Mouse (Mus musculus) urinary bladder, adult 2 months (tissue): Measurements from ENCODE around the gene Gm43064. TPM values are rescaled to one million over a fixed set of nuclear protein-coding genes. Genes with fewer than 3 reads are reported as not detected.
"Not testable (repeated sequence)": the region's sequence is repeated elsewhere in the genome, so short reads cannot be mapped to it uniquely, and the experiment has no call there.

Source experiments
- DNase-seq: peaks from one replicate; pipeline ENCODE4 v3.0.0; 2022; ENCODE audit warnings: low spot score
- polyA plus RNA-seq: library from polyadenylated mRNA; depleted of rRNA; stranded (reverse); fragments of >200 nt; gene quantifications from 2 replicates; pipeline ENCODE4 v1.2.3, GENCODE M21; 2012; rRNA removed

Gm43064 gene
- 0.06 and 0.34 TPM in 2 replicates for polyA plus RNA-seq

GRCm38 (mm10) chr3:103808891-103809798, at the start of gene Gm43064, which contains the start of the genes Dclre1b and Ap4b1:
TSS of gene Gm43064 (plus strand) at chr3:103809573.
TSS of gene Dclre1b (minus strand) at chr3:103809444.
TSS of gene Ap4b1 (plus strand) at chr3:103809520.
- DNase-seq = peak; percentile 78

GRCm38 (mm10) chr3:103766789-103767188, 42.6 kb upstream of the Gm43064 start:
- DNase-seq = no peak

- no peak for DNase-seq
Observed at GRCm38 (mm10) chr3:103771531-103772130, 37.7 kb upstream of the Gm43064 start.

GRCm38 (mm10) chr3:103772846-103773245, 36.5 kb upstream of the Gm43064 start:
- DNase-seq = no peak

GRCm38 (mm10) chr3:103773508-103773907, 35.9 kb upstream of the Gm43064 start:
- no peak for DNase-seq

GRCm38 (mm10) chr3:103774009-103774408, 35.4 kb upstream of the Gm43064 start:
- no peak for DNase-seq

- no peak for DNase-seq
Observed at GRCm38 (mm10) chr3:103777940-103778339, 31.4 kb upstream of the Gm43064 start.

GRCm38 (mm10) chr3:103778660-103779059, 30.7 kb upstream of the Gm43064 start:
- no peak for DNase-seq

- no peak for DNase-seq
Observed at GRCm38 (mm10) chr3:103779183-103779582, 30.2 kb upstream of the Gm43064 start.

GRCm38 (mm10) chr3:103780271-103780670, 29.1 kb upstream of the Gm43064 start:
- no peak for DNase-seq

- DNase-seq = no peak
Observed at GRCm38 (mm10) chr3:103780777-103781176, 28.6 kb upstream of the Gm43064 start.

GRCm38 (mm10) chr3:103782844-103783609, 26.3 kb upstream of the Gm43064 start:
- DNase-seq = no peak

GRCm38 (mm10) chr3:103787225-103787624, 22.1 kb upstream of the Gm43064 start:
- DNase-seq = no peak

- no peak for DNase-seq
Observed at GRCm38 (mm10) chr3:103789096-103789495, 20.3 kb upstream of the Gm43064 start.

GRCm38 (mm10) chr3:103789891-103790345, 19.5 kb upstream of the Gm43064 start:
- no peak for DNase-seq

- DNase-seq = peak; percentile 59
Observed at GRCm38 (mm10) chr3:103790346-103791145, 18.8 kb upstream of the Gm43064 start.

- peak; percentile 90 for DNase-seq
Observed at GRCm38 (mm10) chr3:103791230-103792110, 17.9 kb upstream of the Gm43064 start, which contains the start of gene Hipk1. TSS of gene Hipk1 (minus strand) at chr3:103791563.

GRCm38 (mm10) chr3:103792111-103792406, 17.3 kb upstream of the Gm43064 start:
- not testable (repeated sequence) for DNase-seq

GRCm38 (mm10) chr3:103792566-103792965, 16.8 kb upstream of the Gm43064 start:
- no peak for DNase-seq

- no peak for DNase-seq
Observed at GRCm38 (mm10) chr3:103796389-103796788, 13.0 kb upstream of the Gm43064 start.
